8 mouse cellular contexts compared by ENCODE assay signal in genomic region chr2:162931674-162932650, GRCm38 (mm10). TPM values are rescaled to one million over a fixed set of nuclear protein-coding genes. Genes with fewer than 3 reads are reported as not detected.
DNase-seq lines count a peak whose midpoint lies in the region; ATAC-seq and TF ChIP-seq lines count a peak whose summit lies in the region.

No protein-coding gene starts in this region.

- 0 out of 2 replicates have a peak, but pooled peaks cover 4% of the 10 kb centered on the region for H3K27me3 ChIP-seq in embryonic facial prominence, embryonic 10.5 days (replicated peaks; ENCODE audit: low read depth, poor library complexity, severe bottlenecking)
- H3K27me3 ChIP-seq in intestine, postnatal 0 days (replicated peaks; ENCODE audit: control insufficient read depth, insufficient read depth, low read length) = no peaks in the 10 kb centered on the region
- peaks cover 12% of the 10 kb centered on the region for H3K27me3 ChIP-seq in limb, embryonic 13.5 days
- H3K27me3 ChIP-seq in midbrain, embryonic 14.5 days (ENCODE audit: control insufficient read depth, insufficient read depth, low read length) = no peaks in the 10 kb centered on the region
- H3K27me3 ChIP-seq in small intestine, adult 2 months (ENCODE audit: control insufficient read depth, insufficient read depth, low read length) = no peaks in the 10 kb centered on the region

- peak; percentile 41 for ATAC-seq in granulocyte monocyte progenitor cell, adult 5-6 weeks (replicated peaks; ENCODE audit: poor library complexity, severe bottlenecking)
- ATAC-seq in intestine, postnatal 0 days = peak; percentile 71
- ATAC-seq in limb, embryonic 13.5 days (ENCODE audit: low FRiP score, low read depth) = peak; percentile 49
- peak; percentile 76 for ATAC-seq in midbrain, embryonic 14.5 days (ENCODE audit: low FRiP score, low TSS enrichment)

- H3K9ac ChIP-seq in intestine, postnatal 0 days (ENCODE audit: low read depth, low read length) = peak overlapping the region; percentile 100
- H3K9ac ChIP-seq in limb, embryonic 13.5 days = peak overlapping the region; percentile 100
- H3K9ac ChIP-seq in midbrain, embryonic 14.5 days (replicated peaks; ENCODE audit: low read length) = peak overlapping the region; percentile 100

- TF ChIP-seq POLR2A in small intestine, adult 2 months (IDR thresholded peaks at IDR 0.05; ENCODE audit: low read depth, low read length) = no peak

- WGBS in embryonic facial prominence, embryonic 10.5 days = under 1% methylated on average over 103 of the region's 103 CpGs
- under 1% methylated on average over 67 of the region's 103 CpGs for WGBS in intestine, postnatal 0 days
- WGBS in limb, embryonic 13.5 days = under 1% methylated on average over 86 of the region's 103 CpGs
- under 1% methylated on average over 100 of the region's 103 CpGs for WGBS in midbrain, embryonic 14.5 days
- under 1% methylated on average over 103 of the region's 103 CpGs for WGBS in small intestine, adult 2 months

- H3K4me3 ChIP-seq in embryonic facial prominence, embryonic 10.5 days = peak overlapping the region; percentile 100
- peak overlapping the region; percentile 98 for H3K4me3 ChIP-seq in intestine, postnatal 0 days (ENCODE audit: low read depth, low read length)
- peak overlapping the region; percentile 90 for H3K4me3 ChIP-seq in limb, embryonic 13.5 days
- peak overlapping the region; percentile 100 for H3K4me3 ChIP-seq in midbrain, embryonic 14.5 days (replicated peaks; ENCODE audit: low read depth, low read length)
- H3K4me3 ChIP-seq in small intestine, adult 2 months (ENCODE audit: low read depth, low read length) = peak overlapping the region; percentile 90

- H3K9me3 ChIP-seq in embryonic facial prominence, embryonic 10.5 days = no peaks in the 10 kb centered on the region
- H3K9me3 ChIP-seq in intestine, postnatal 0 days (ENCODE audit: control insufficient read depth) = no peaks in the 10 kb centered on the region
- H3K9me3 ChIP-seq in limb, embryonic 13.5 days = no peaks in the 10 kb centered on the region
- no peaks in the 10 kb centered on the region for H3K9me3 ChIP-seq in midbrain, embryonic 14.5 days (ENCODE audit: control insufficient read depth, low read length)

- H3K27ac ChIP-seq in embryonic facial prominence, embryonic 10.5 days (replicated peaks) = peak overlapping the region; percentile 100
- peak overlapping the region; percentile 99 for H3K27ac ChIP-seq in intestine, postnatal 0 days (ENCODE audit: low read depth, low read length)
- peak overlapping the region; percentile 95 for H3K27ac ChIP-seq in limb, embryonic 13.5 days
- H3K27ac ChIP-seq in midbrain, embryonic 14.5 days (replicated peaks; ENCODE audit: low read depth, low read length) = peak overlapping the region; percentile 100
- H3K27ac ChIP-seq in small intestine, adult 2 months (ENCODE audit: insufficient read depth, low read depth, low read length) = peak overlapping the region; percentile 79

- TF ChIP-seq CTCF in intestine, postnatal 0 days (IDR thresholded peaks at IDR 0.05; ENCODE audit: low read depth) = no peak
- no peak for TF ChIP-seq CTCF in small intestine, adult 2 months (IDR thresholded peaks at IDR 0.05; ENCODE audit: extremely low read depth, insufficient read length, insufficient replicate concordance, low read depth, low read length)

- H3K36me3 ChIP-seq in embryonic facial prominence, embryonic 10.5 days (replicated peaks) = peaks cover 46% of the 10 kb centered on the region
- peaks cover 36% of the 10 kb centered on the region for H3K36me3 ChIP-seq in intestine, postnatal 0 days (ENCODE audit: control insufficient read depth, insufficient read depth)
- H3K36me3 ChIP-seq in limb, embryonic 13.5 days = peaks cover 38% of the 10 kb centered on the region
- peaks cover 41% of the 10 kb centered on the region for H3K36me3 ChIP-seq in midbrain, embryonic 14.5 days (ENCODE audit: control insufficient read depth, insufficient read depth, low read length)
- peaks cover 28% of the 10 kb centered on the region for H3K36me3 ChIP-seq in small intestine, adult 2 months (ENCODE audit: control insufficient read depth, insufficient read depth, low read length)

- H3K4me1 ChIP-seq in embryonic facial prominence, embryonic 10.5 days = peaks cover 20% of the 10 kb centered on the region
- H3K4me1 ChIP-seq in intestine, postnatal 0 days (replicated peaks; ENCODE audit: control insufficient read depth, insufficient read depth, low read length) = peaks cover 4% of the 10 kb centered on the region; the same call in 1 of the 2 replicates
- H3K4me1 ChIP-seq in limb, embryonic 13.5 days = peaks cover 11% of the 10 kb centered on the region
- peaks cover 14% of the 10 kb centered on the region for H3K4me1 ChIP-seq in midbrain, embryonic 14.5 days (ENCODE audit: control insufficient read depth, insufficient read depth, low read length)
- peaks cover 6% of the 10 kb centered on the region; the same call in 1 of the 2 replicates for H3K4me1 ChIP-seq in small intestine, adult 2 months (ENCODE audit: control insufficient read depth, insufficient read depth, insufficient read length, low read length)

- peak; percentile 28 to 69 for DNase-seq in urinary bladder, adult 18-20 months (ENCODE audit: low spot score in 2 of 2)
- no peak for DNase-seq in urinary bladder, postnatal 10 days (ENCODE audit: low spot score)
- DNase-seq in embryonic facial prominence, embryonic 10.5 days (ENCODE audit: low spot score) = peak; percentile 74
- DNase-seq in midbrain, embryonic 14.5 days = peak; percentile 85

- peak overlapping the region; percentile 92 for H3K4me2 ChIP-seq in intestine, postnatal 0 days (replicated peaks; ENCODE audit: low read depth)
- H3K4me2 ChIP-seq in limb, embryonic 13.5 days (replicated peaks) = peak overlapping the region; percentile 70
- peak overlapping the region; percentile 79 for H3K4me2 ChIP-seq in midbrain, embryonic 14.5 days (ENCODE audit: low read length)

RNA-seq across cellular contexts. Expression of gene Srsf6, which starts 0.6 kb away (rescaled TPM):
- 279 and 285 TPM in 2 replicates for polyA plus RNA-seq in embryonic facial prominence, embryonic 10.5 days (2016; fragmentation: Nextera tagmentation; extraction: Ambion mirVana)
- 240 and 262 TPM in 2 replicates for total RNA-seq in granulocyte monocyte progenitor cell, adult 5-6 weeks (2014; fragmentation: Nextera tagmentation)
- 224 and 259 TPM in 2 replicates for total RNA-seq in granulocyte monocyte progenitor cell, adult 5-6 weeks (2017)
- 57.7 and 65.8 TPM in 2 replicates for polyA plus RNA-seq in intestine, postnatal 0 days (2015; fragmentation: Nextera tagmentation; extraction: Ambion mirVana)
- 236 and 259 TPM in 2 replicates for polyA plus RNA-seq in limb, embryonic 13.5 days (2015; fragmentation: Nextera tagmentation; extraction: Ambion mirVana)
- 144 and 175 TPM in 2 replicates for polyA plus RNA-seq in midbrain, embryonic 14.5 days (2014; fragmentation: Nextera tagmentation; extraction: Ambion mirVana)
- 30.5 and 46.1 TPM in 2 replicates for polyA plus RNA-seq in small intestine, adult 2 months (2012; rRNA removed)

RNA-seq across cellular contexts. Expression of gene L3mbtl1, which starts 11.3 kb away (rescaled TPM):
- polyA plus RNA-seq in embryonic facial prominence, embryonic 10.5 days (2016; fragmentation: Nextera tagmentation; extraction: Ambion mirVana) = 0.06 and 0.19 TPM in 2 replicates
- not detected in 2 replicates for total RNA-seq in granulocyte monocyte progenitor cell, adult 5-6 weeks (2014; fragmentation: Nextera tagmentation)
- total RNA-seq in granulocyte monocyte progenitor cell, adult 5-6 weeks (2017) = not detected in 2 replicates
- polyA plus RNA-seq in intestine, postnatal 0 days (2015; fragmentation: Nextera tagmentation; extraction: Ambion mirVana) = 0.04 and 0.25 TPM in 2 replicates
- polyA plus RNA-seq in limb, embryonic 13.5 days (2015; fragmentation: Nextera tagmentation; extraction: Ambion mirVana) = 0.13 and 0.20 TPM in 2 replicates
- 1.6 and 3.0 TPM in 2 replicates for polyA plus RNA-seq in midbrain, embryonic 14.5 days (2014; fragmentation: Nextera tagmentation; extraction: Ambion mirVana)
- polyA plus RNA-seq in small intestine, adult 2 months (2012; rRNA removed) = 0.03 TPM in 1 of 2 replicates, not detected in the other

RNA-seq across cellular contexts. Expression of gene Sgk2, which starts 55.2 kb away (rescaled TPM):
- not detected in 2 replicates for polyA plus RNA-seq in embryonic facial prominence, embryonic 10.5 days (2016; fragmentation: Nextera tagmentation; extraction: Ambion mirVana)
- not detected in 2 replicates for total RNA-seq in granulocyte monocyte progenitor cell, adult 5-6 weeks (2014; fragmentation: Nextera tagmentation)
- not detected in 2 replicates for total RNA-seq in granulocyte monocyte progenitor cell, adult 5-6 weeks (2017)
- polyA plus RNA-seq in intestine, postnatal 0 days (2015; fragmentation: Nextera tagmentation; extraction: Ambion mirVana) = 5.2 and 5.4 TPM in 2 replicates
- polyA plus RNA-seq in limb, embryonic 13.5 days (2015; fragmentation: Nextera tagmentation; extraction: Ambion mirVana) = 0.05 TPM in 1 of 2 replicates, not detected in the other
- 0.12 TPM in 1 of 2 replicates, not detected in the other for polyA plus RNA-seq in midbrain, embryonic 14.5 days (2014; fragmentation: Nextera tagmentation; extraction: Ambion mirVana)
- 8.1 and 11.5 TPM in 2 replicates for polyA plus RNA-seq in small intestine, adult 2 months (2012; rRNA removed)
